Mouse (Mus musculus) limb, embryonic 13.5 days (tissue): Measurements from ENCODE around the gene Tnfaip1. TPM values are rescaled to one million over a fixed set of nuclear protein-coding genes. Genes with fewer than 3 reads are reported as not detected.
"Not testable (repeated sequence)": the region's sequence is repeated elsewhere in the genome, so short reads cannot be mapped to it uniquely, and the experiment has no call there.

Experiments used
- ATAC-seq: fragments of 200-750 bp; cut with Nextera tagmentation; 2 replicates; pipeline ENCODE4 v1.8.0; 2017; ENCODE audit warnings: low read depth, moderate number of reproducible peaks, moderate TSS enrichment; ENCODE audit not compliant: low FRiP score
- H3K27ac ChIP-seq: fragments of 300-500 bp; sonication (generic); 2 replicates; pipeline ENCODE4 v1.5.1; 2015; ENCODE audit warnings: inconsistent platforms, mild to moderate bottlenecking, moderate library complexity
- H3K27me3 ChIP-seq: fragments of 300-500 bp; sonication (generic); 2 replicates; pipeline ENCODE4 v1.6.1; 2015; ENCODE audit warnings: mild to moderate bottlenecking, inconsistent platforms
- H3K36me3 ChIP-seq: fragments of 300-500 bp; sonication (generic); 2 replicates; pipeline ENCODE4 v1.6.1; 2015; ENCODE audit warnings: inconsistent platforms, mild to moderate bottlenecking, moderate library complexity
- H3K4me1 ChIP-seq: fragments of 300-500 bp; sonication (generic); 2 replicates; pipeline ENCODE4 v1.6.1; 2015; ENCODE audit warnings: inconsistent platforms
- H3K4me2 ChIP-seq: fragments of 300-500 bp; sonication (generic); replicated peaks from 2 replicates; pipeline ENCODE4 v1.6.1; 2015; ENCODE audit warnings: inconsistent platforms, mild to moderate bottlenecking, moderate library complexity
- H3K4me3 ChIP-seq: fragments of 300-500 bp; sonication (generic); 2 replicates; pipeline ENCODE4 v1.5.1; 2015; ENCODE audit warnings: moderate library complexity, mild to moderate bottlenecking, inconsistent platforms
- H3K9ac ChIP-seq: fragments of 300-500 bp; sonication (generic); 2 replicates; pipeline ENCODE4 v1.6.1; 2015; ENCODE audit warnings: mild to moderate bottlenecking, inconsistent platforms
- H3K9me3 ChIP-seq: fragments of 300-500 bp; sonication (generic); 2 replicates; pipeline ENCODE4 v1.6.1; 2016; ENCODE audit warnings: inconsistent platforms
- WGBS: fragments of 180-500 bp; shearing (Covaris S2); methylation state at CpG from one replicate; pipeline ENCODE4 v1.1.7; 2015; 5-methylcytosine and 5-hydroxymethylcytosine counted together
- polyA plus RNA-seq: library from polyadenylated mRNA; unstranded; fragments of >200 nt; fragmentation: Nextera tagmentation; extraction: Ambion mirVana; gene quantifications from 2 replicates; pipeline ENCODE4 v1.2.1, GENCODE M21; 2015

The Tnfaip1 gene
- polyA plus RNA-seq: 81.4 and 84.8 TPM in 2 replicates

DNA sequence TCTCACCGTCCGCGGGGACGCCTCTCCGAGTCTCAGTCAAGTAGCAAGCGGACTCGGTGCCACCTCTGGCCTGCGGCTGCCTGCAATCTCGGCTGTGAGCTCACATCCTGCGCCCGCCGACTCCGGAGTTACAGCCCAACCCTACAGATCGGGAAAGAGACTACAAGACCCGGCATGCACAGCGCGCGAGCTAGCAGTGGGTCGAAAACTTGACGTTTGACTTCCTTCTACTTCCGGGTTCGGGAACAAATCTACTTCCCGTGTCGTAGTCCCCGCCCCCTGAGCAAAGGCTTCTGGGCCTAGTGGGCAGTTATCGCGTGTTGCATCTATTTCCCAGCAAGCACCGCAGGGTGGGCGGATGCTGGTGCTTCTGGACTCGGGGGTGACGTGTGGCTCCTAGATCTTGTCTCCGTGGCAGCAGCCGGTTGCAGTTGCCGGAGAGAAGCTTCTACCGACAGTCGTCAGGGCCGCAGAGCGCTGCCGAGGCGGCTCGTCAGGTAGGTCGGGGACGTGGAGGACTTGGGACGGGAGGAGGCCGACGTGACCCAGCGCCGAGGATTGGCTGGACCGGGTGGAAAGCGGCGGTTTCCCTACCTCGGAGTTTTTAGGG is at the start of gene Tnfaip1, which contains the start of gene Ift20:
Tnfaip1 (minus strand) TSS at position 253 of the 610 bp plus-strand sequence.
Ift20 (plus strand) TSS at position 282 of the 610 bp plus-strand sequence.
- peak within 1 kb of the TSS; percentile 87 for H3K4me2 ChIP-seq
- ATAC-seq: peak; percentile 99
- H3K9ac ChIP-seq: peak within 1 kb of the TSS; percentile 88
- H3K27me3 ChIP-seq: no peaks in the 10 kb centered on the region
- H3K27ac ChIP-seq: peak within 1 kb of the TSS; percentile 92
- H3K9me3 ChIP-seq: no peaks in the 10 kb centered on the region
- H3K4me3 ChIP-seq: peak within 1 kb of the TSS; percentile 84
- peaks cover 26% of the 10 kb centered on the region for H3K4me1 ChIP-seq
- under 1% methylated on average over 52 of the region's 52 CpGs for WGBS
- H3K36me3 ChIP-seq: peaks cover 32% of the 10 kb centered on the region

DNA sequence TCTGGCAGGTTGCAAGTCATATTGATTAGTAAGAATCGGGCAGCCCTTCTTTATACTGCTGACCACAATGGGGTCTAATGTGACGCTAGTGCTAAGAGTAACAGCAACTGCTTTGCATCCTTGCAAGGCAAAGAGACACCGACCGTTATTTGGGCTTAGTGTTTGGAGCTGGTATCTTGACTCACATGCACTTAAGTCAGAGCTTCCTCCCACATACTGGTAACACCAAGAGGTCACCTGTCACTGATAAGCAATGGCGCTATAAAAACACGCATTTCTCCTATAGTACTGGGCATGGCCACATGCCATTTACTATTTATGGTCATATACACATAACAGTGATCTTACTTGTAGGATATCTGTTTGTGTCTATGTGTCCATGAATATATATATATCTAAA is 46.7 kb upstream of the Tnfaip1 start:
- no peak for ATAC-seq
- no peak overlapping the region for H3K4me3 ChIP-seq

DNA sequence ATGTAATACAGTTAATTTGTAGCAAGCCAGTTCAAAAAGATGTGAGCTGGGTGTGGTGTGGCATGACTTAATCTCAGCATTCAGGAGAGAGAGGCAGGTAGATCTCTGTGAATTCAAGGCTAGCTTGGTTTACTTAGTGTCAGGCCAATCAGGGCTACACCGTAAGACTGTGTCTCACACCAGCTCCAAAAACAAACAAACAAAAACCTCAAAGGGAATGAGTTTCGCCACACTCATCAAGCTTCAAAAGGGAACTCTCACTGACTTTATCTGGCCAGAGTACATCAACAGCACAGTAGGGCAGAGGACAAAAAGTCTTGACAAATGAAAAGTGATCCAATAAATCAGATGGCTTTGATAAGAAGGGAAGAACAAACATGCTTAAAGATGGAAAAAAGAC is 38.8 kb upstream of the Tnfaip1 start:
- H3K4me3 ChIP-seq: no peak overlapping the region
- H3K9me3 ChIP-seq: no peaks in the 10 kb centered on the region
- no peak for ATAC-seq
- H3K36me3 ChIP-seq: peaks cover 77% of the 10 kb centered on the region
- 30% methylated on average over 2 of the region's 2 CpGs for WGBS
- no peaks in the 10 kb centered on the region for H3K27me3 ChIP-seq
- H3K27ac ChIP-seq: no peak overlapping the region
- H3K4me1 ChIP-seq: no peaks in the 10 kb centered on the region
- H3K4me2 ChIP-seq: no peak overlapping the region
- no peak overlapping the region for H3K9ac ChIP-seq

More for the DNA sequence above, 46.7 kb upstream of the Tnfaip1 start:
- Histone ChIP-seq H3K4me2 (no peak overlapping the region), H3K36me3 (peaks cover 68% of the 10 kb centered on the region), H3K27ac (no peak overlapping the region), H3K4me1 (no peaks in the 10 kb centered on the region), H3K9ac (no peak overlapping the region), H3K9me3 (no peaks in the 10 kb centered on the region), H3K27me3 (no peaks in the 10 kb centered on the region)
- WGBS: 89% methylated on average over 6 of the region's 6 CpGs

DNA sequence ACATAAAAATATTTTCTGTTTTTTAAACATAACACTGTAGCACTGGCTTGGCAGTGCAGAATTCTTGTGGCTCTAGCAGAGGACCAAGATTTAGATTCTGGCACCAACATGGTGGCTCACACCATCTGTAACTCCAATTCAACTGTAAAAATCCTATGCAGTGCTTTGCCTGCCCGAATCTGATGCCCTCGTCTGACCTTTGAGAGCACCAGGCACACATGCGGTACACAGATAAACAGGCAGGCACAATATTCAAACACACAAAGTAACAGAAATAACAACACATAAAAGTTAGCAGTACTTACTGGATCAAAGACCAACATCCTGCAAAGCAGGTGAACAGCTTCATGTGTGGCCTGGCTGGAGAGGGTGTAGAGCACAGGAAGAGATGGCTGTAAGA is 38.4 kb upstream of the Tnfaip1 start:
- Histone ChIP-seq H3K9ac (no peak overlapping the region), H3K4me3 (no peak overlapping the region), H3K9me3 (no peaks in the 10 kb centered on the region), H3K4me2 (no peak overlapping the region), H3K27ac (no peak overlapping the region), H3K27me3 (no peaks in the 10 kb centered on the region), H3K36me3 (peaks cover 77% of the 10 kb centered on the region), H3K4me1 (no peaks in the 10 kb centered on the region)
- no peak for ATAC-seq
- WGBS: 76% methylated on average over 3 of the region's 3 CpGs

DNA sequence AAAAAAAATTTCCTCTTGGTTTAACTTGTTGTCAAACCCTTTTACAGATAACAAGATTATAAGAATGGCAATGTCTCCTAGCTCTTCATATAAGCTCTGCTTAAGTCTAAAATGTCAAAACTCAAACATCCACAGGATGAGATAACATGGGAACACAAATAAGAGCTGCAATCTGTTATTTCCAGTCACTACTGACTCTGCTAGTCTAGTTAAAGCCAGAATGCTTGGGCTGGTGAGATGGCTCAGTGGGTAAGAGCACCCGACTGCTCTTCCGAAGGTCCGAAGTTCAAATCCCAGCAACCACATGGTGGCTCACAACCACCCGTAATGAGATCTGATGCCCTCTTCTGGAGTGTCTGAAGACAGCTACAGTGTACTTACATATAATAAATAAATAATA is 37.9 kb upstream of the Tnfaip1 start:
- not testable (repeated sequence) for H3K27me3 ChIP-seq, ATAC-seq, H3K9ac ChIP-seq, H3K4me3 ChIP-seq, H3K4me2 ChIP-seq, H3K27ac ChIP-seq, H3K4me1 ChIP-seq, H3K9me3 ChIP-seq
- H3K36me3 ChIP-seq: peaks cover 78% of the 10 kb centered on the region
- 89% methylated on average over 4 of the region's 4 CpGs for WGBS

DNA sequence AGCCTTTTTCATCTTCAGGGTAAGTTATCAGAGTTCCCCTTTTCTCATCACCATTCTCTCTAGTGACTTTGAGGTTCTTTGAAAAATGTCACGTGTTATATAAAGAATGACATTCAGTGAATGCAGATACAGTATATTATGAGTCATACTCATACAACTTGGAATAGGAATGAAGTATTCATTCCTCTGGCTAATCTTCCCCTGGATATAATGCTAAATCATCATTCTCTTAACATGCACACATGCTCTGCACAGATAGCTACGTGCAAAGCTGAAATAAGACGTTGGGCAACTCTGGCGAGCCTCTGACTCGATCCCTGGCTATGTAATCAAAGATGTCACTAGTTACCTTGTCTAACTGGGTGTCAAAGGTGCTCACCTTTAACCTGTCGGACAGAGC is 35.7 kb upstream of the Tnfaip1 start:
- Histone ChIP-seq H3K36me3 (peaks cover 67% of the 10 kb centered on the region), H3K9ac (no peak overlapping the region), H3K27me3 (no peaks in the 10 kb centered on the region), H3K9me3 (no peaks in the 10 kb centered on the region), H3K4me1 (no peaks in the 10 kb centered on the region), H3K4me2 (no peak overlapping the region), H3K4me3 (no peak overlapping the region), H3K27ac (no peak overlapping the region)
- no peak for ATAC-seq
- WGBS: 93% methylated on average over 6 of the region's 6 CpGs

DNA sequence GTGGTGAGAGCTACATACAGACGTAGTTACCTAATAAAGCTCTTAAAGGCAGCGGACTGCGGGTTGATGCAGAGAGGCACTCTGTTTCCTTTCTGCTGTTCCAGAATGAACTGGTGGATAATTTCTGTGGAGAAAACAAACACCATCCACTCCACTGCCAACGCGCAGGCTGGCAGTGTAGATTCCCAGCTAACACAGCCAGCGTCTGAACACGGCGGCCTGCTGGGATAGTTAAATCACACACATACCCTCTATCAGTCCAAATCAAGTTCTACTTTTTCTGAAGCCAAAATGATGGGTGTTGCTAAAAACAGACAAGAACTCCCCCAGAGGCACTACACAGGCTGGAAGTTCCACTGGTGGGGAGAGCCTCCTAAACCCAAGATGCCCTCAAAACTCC is 35.3 kb upstream of the Tnfaip1 start:
- 97% methylated on average over 8 of the region's 8 CpGs for WGBS
- H3K27ac ChIP-seq: no peak overlapping the region

DNA sequence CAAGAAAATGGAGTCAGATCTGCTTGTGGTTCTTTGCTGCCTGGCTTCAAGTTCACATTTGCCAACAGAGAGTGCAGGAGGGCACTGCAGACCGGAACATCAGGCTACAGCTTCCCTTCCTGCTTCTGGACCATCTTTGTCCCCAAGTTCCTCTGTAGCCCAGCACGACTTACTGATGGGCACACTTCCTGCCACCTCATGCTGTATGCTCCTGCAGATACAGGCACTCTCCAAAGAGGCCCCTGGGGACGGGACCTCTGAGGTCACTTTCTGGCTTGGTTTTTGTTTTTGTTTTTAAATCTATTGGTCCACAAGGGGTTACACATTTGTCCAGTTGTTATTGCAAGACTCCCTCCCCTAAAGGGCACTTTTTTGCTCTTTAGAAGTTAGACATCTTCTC is 33.7 kb upstream of the Tnfaip1 start:
- Histone ChIP-seq H3K36me3 (peaks cover 63% of the 10 kb centered on the region), H3K4me1 (no peaks in the 10 kb centered on the region), H3K9ac (no peak overlapping the region), H3K27ac (no peak overlapping the region), H3K4me3 (no peak overlapping the region), H3K4me2 (no peak overlapping the region), H3K27me3 (no peaks in the 10 kb centered on the region), H3K9me3 (no peaks in the 10 kb centered on the region)
- WGBS: 82% methylated on average over 3 of the region's 3 CpGs
- no peak for ATAC-seq

More for the DNA sequence above, 35.3 kb upstream of the Tnfaip1 start:
- Histone ChIP-seq H3K4me2 (no peak overlapping the region), H3K9ac (no peak overlapping the region), H3K4me3 (no peak overlapping the region), H3K9me3 (no peaks in the 10 kb centered on the region), H3K36me3 (peaks cover 67% of the 10 kb centered on the region), H3K4me1 (no peaks in the 10 kb centered on the region), H3K27me3 (no peaks in the 10 kb centered on the region)
- no peak for ATAC-seq

DNA sequence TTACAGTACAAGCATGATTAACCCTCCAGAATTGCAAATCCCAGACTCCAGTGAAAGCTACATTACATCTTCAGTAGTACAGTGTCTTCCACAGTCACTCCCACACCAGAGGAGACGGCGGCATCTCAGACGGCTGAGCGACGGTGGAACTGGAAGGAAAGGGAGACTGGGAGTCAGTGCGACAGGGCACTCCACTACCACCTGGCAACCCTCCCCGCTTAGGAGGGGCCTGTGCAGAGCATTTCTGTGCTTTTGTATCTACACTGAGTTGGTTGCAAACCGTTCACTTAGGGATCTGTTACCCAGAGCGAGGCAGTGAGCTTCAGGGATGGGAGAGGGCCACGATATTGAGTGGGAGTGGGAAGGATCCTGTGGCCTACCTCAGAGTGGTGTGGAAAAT is 32.7 kb upstream of the Tnfaip1 start:
- Histone ChIP-seq H3K27me3 (no peaks in the 10 kb centered on the region), H3K36me3 (peaks cover 58% of the 10 kb centered on the region), H3K4me3 (no peak overlapping the region), H3K27ac (no peak overlapping the region), H3K4me1 (no peaks in the 10 kb centered on the region), H3K4me2 (no peak overlapping the region), H3K9ac (no peak overlapping the region), H3K9me3 (no peaks in the 10 kb centered on the region)
- no peak for ATAC-seq
- 83% methylated on average over 10 of the region's 10 CpGs for WGBS

DNA sequence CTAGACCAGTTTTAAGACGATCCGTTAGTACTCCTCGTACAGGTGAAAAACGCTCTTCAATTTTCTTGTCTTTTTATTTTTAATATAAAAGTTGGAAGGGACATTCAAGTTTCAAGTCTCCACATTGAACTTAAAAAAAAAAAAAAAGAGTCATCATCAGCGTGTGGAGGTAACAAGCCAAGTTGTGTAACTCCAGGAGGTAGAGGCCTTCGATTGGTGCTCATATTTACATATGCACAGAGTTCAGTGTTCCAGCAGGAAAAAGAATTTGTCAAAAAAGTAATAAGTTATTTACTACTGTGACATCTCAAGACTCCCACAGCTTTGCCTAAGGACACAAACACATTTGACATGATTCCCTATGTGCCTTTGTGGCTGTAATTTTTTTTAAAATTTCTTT is 31.5 kb upstream of the Tnfaip1 start:
- H3K4me1 ChIP-seq: no peaks in the 10 kb centered on the region
- WGBS: 88% methylated on average over 6 of the region's 6 CpGs
- no peak overlapping the region for H3K4me2 ChIP-seq
- H3K27me3 ChIP-seq: no peaks in the 10 kb centered on the region
- ATAC-seq: no peak
- no peak overlapping the region for H3K4me3 ChIP-seq
- no peaks in the 10 kb centered on the region for H3K9me3 ChIP-seq
- no peak overlapping the region for H3K27ac ChIP-seq
- H3K36me3 ChIP-seq: peaks cover 52% of the 10 kb centered on the region
- H3K9ac ChIP-seq: no peak overlapping the region

DNA sequence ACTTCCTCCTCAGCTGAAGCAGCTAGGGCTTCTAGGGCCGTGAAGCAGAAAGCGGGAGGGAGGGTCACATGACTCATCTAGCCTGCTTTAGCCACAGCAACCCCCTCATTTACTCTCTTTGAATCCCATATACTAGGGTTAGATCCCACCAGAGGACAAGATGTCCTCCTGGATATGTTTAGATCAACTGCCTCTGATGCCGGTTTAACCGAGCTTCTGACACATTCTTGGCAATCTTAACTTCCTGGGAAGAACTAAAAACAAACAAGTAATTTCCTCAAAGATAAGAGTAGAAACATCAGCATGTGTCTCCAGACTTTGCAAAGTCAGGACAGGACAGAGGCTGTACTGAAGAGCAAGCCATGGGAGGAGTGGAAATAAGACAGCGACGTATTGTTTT is 30.6 kb upstream of the Tnfaip1 start:
- no peaks in the 10 kb centered on the region for H3K27me3 ChIP-seq
- ATAC-seq: no peak
- H3K4me1 ChIP-seq: no peaks in the 10 kb centered on the region
- WGBS: 53% methylated on average over 6 of the region's 6 CpGs
- no peak overlapping the region for H3K9ac ChIP-seq
- no peaks in the 10 kb centered on the region for H3K9me3 ChIP-seq
- H3K36me3 ChIP-seq: peaks cover 43% of the 10 kb centered on the region
- H3K4me3 ChIP-seq: no peak overlapping the region
- H3K4me2 ChIP-seq: no peak overlapping the region
- no peak overlapping the region for H3K27ac ChIP-seq

DNA sequence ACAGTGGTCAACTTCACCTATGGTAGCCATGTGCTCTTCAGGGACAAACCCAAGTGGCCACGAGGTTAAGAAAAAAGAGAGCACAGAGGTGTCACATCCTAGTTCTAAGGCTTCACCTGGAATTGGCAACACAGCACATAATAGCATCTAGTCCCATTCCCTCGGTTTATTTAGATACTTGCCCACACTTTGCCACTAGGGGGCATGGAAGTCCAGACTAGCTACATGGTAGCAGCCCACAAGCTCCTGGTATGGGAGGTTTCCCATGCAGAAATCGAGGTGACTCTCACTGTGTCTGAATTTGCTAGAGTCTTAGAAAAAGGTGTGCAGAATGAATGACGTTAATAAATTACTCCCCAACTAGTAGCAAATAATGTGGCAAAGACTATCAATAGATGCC is 24.3 kb upstream of the Tnfaip1 start:
- Histone ChIP-seq H3K4me1 (peaks cover 4% of the 10 kb centered on the region; the same call in 1 of the 2 replicates), H3K4me2 (no peak overlapping the region), H3K9me3 (no peaks in the 10 kb centered on the region), H3K9ac (no peak overlapping the region), H3K27ac (no peak overlapping the region), H3K36me3 (peaks cover 2% of the 10 kb centered on the region), H3K27me3 (no peaks in the 10 kb centered on the region), H3K4me3 (no peak overlapping the region)
- WGBS: 15% methylated on average over 4 of the region's 4 CpGs
- peak; percentile 32; the same call in 1 of the 2 replicates for ATAC-seq

DNA sequence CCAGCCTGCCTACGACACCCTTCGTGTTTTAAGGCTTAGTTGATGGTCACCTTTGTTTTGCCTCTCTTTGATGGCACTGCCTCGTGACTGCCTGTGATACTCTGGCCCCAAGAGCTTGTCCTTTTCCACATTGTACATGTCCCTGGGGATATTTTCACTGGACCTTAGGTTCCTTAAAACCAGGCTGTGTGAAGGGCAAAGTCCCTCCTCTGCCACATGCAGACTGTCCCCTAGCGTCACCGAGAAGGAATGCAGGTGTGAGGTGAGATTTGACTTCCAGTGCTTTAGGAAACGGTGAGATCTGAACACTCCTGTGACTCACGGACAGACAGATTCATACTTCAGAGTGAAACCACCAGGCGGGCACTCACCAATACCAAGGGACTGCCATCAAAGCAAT is 21.1 kb upstream of the Tnfaip1 start:
- peak overlapping the region; percentile 19; the same call in 1 of the 2 replicates for H3K9ac ChIP-seq

More for the DNA sequence above, 21.1 kb upstream of the Tnfaip1 start:
- Histone ChIP-seq H3K9me3 (0 out of 2 replicates have a peak, but pooled peaks cover 5% of the 10 kb centered on the region), H3K4me1 (peaks cover 4% of the 10 kb centered on the region; the same call in 1 of the 2 replicates), H3K27me3 (no peaks in the 10 kb centered on the region), H3K4me3 (no peak overlapping the region), H3K4me2 (no peak overlapping the region), H3K27ac (peak overlapping the region; percentile 3; the same call in 1 of the 2 replicates), H3K36me3 (no peaks in the 10 kb centered on the region)
- no peak for ATAC-seq
- WGBS: 56% methylated on average over 8 of the region's 8 CpGs
